Mouse (Mus musculus): ENCODE data around the gene Nup107. TPM values are rescaled to one million over a fixed set of nuclear protein-coding genes. Genes with fewer than 3 reads are reported as not detected.

Gene Nup107
- total and polyA plus RNA-seq, 3 experiments: 1.9 to 14.7 (median 14.0) TPM

DNA sequence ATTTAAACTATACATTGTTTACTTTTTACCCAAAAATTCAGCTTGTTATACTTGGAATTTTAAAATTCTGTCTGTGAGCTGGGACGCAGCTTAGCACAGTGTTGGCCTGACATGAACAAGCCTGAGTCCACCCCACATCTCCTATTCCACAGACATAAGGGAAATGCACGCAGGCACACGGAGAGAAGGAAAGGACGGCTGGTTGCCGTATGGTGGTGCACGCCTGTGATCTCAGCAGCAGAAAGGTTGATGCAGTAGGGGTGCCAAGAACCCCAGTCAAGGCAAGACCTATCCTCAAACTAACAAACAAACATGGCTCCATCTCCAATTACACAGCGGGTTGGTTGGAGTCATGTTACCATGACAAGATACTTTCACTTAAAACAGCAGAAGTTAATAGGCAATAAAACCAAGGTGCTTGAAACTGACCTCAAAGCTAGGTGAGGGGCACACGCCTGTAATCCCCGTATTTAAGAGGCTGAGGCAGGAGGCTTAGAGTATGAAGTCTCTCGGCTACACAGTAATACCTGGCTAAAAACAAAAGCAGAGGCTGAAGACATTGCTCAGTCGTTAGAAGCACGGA lies 14.1 kb downstream of the Nup107 start:
- DNase-seq: no peak

DNA sequence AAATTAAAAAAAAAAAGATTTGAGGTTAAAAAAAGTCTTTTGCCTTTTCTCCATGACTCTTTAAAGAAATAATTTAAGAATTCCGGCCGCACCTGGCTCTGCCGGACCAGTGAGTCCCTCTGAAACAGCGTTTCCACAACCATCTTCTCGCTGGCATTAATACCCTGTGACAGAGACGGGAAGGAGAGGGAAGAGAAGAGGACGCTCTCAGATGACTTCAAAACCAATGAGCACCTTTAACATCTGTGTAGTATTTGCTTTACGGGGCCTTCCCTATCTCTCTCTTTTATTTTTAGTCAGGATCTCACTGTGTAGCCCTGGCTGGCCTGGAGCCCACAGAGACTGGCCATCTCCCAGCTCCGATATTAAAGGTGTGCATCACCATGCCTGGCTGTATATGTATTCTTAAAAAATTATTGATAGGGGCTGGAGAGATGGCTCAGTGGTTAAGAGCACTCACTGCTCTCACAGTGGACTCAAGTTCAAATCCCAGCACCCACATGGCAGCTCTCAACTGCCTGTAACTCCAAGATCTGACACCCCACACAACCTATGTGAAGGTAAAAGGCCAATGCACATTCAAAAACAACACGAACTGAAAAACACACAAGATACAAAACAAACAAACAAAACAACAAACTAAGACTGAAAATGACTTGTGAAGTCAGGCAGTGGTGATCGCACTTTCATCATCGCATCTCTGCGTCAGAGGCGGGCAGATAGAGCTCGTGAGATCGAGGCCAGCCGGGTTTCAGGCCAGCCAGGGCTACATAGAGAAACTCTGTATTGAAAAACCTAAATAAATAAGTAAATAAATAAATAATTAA lies 14.8 kb downstream of the Nup107 start:
- DNase-seq: no peak

GRCm38 (mm10) chr10:117777103-117777470 lies 15.4 kb downstream of the Nup107 start:
- DNase-seq: no peak

- no peak for DNase-seq
Measured at GRCm38 (mm10) chr10:117776281-117777102, 16.0 kb downstream of the Nup107 start.

- no peak for DNase-seq
Measured at GRCm38 (mm10) chr10:117775401-117776144, 16.9 kb downstream of the Nup107 start.

GRCm38 (mm10) chr10:117774817-117775120 lies 17.7 kb downstream of the Nup107 start:
- no peak for DNase-seq

DNA sequence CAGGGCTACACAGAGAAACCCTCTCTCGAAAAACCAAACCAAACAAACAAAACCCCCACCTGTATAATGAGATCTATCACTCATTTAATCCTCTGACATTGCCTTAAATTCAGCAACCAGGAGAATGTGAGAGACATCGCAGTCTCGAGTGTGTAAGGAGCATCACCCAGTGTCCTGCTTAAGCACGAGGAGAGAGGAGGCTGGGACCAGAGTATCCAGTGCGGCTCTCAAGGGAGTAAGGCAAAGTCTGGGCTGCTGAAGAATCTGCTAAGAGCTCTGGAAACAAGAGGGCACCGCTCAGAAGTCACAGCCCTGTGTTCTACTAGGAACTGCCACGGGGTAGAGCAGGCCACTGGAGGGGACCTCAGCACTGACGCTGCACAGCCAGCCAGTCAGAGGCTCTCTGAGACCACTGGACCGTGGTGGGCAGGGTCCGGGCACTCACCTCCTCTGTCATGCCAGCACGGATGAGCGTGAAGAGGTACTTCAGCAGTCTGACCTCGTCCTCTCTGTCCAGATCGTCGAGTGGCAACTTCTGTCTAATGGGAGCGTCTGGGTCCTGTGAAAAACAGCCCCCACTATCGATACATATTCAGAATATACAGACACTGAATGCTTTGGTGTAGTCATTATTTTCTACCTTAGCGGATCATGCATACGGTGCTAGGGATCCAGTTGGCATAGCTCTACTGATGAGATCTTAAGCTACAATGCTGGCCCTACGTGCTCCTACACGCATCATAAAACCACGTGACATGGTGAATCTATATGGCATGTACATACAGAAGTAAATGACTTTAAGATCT lies 18.3 kb downstream of the Nup107 start:
- DNase-seq: no peak

DNA sequence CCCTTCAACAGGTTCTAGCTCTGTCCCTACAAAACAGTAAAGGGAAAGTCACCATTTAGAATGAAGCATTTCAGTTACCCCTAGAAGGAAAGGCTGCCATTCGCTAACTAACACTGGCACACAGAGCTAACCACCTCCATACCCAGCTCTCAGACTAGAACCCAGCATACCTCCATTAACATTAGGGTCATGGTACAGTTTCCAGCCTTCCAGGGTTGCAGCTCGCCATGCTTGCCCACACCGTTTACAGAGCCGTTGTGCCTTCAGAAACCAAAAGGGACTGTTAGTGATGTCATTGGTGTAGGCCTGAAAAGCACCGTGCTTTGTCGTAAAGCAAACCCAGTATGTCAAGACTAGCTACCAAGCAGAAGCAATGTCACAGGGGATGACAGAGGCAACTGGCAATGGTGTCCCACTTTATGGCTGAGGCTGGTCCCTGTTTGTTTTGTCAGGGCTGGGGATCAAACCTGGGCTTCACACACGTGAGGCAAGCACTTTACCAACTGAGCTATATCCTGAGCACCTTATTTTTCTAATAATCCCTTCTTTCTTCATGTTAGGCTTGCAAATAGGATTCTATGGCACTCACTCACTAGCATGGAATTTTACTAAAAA lies 19.3 kb downstream of the Nup107 start:
- no peak for DNase-seq

DNA sequence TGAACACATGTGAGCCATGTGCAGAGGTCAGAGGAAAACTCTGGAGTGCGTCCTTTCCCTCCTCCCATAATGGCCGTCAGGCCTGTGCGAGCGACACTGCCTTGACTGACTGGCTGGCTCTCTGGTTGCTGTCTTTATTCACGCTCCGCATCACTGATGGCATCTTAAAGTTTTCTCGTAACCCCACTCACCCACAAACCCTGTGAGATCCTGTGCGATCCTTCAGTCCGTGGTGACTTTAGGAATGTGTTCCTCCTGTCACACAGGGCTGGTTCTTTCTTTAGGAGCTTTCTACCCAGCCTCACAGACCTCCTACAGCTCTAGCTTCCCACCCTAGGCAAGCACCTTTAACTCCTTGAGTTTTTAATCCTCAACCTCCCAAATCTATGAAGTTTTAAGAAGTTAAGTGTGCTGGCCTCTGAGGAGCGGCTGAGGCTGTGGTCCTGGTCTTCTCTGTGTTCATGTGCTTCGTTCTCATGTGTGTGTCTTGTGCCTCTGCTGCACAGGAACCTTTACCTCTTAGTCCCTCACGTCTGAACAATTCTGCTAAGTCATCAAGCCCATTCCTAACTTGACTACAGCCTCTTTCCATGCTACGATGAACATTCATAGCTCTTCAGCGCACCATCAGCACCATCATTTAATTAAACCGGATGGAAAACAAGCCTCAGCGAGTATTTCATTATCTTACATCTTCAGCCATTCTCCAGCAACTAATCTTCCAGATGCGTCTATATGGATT lies 20.0 kb downstream of the Nup107 start:
- no peak for DNase-seq

GRCm38 (mm10) chr10:117771131-117771510 lies 21.4 kb downstream of the Nup107 start:
- no peak for DNase-seq

DNA sequence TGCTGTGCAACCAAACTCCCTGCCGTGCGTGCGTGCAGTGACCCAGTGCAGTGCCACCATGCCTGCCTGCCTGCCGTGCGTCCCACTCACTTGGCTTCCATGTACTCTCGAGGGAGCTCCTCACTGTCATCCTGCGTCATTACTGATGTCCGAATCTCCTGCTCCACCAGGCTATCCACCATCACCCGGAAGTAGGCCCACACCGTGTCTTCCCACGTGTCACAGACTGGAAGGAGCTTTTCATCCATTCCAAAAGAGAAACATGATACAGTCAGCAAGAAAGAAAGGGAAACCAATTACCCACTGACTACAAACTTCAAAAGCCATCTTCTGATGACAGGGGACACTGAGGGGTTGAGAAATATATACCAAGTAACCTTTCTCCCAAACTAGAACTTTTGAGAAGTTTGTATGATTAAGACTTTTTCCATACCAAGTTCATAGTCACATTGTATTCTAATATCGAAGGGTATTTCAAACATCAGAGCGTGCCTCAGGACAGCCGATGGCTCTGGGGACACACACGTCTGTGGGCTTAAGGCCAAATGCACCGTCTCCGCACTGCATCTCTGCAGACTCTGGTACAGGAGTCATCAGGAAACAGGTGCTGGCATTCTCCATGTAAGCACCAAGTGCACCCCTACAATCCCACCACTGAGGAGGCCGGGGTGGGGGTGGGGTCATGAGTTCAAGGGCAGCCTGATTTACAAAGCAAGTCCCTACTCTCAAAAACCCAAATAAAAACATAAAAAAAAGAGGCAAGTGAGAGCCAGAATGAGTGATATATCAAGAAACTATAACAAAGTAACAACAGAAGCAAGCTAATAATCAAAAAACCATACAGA lies 22.0 kb downstream of the Nup107 start:
- DNase-seq: no peak

GRCm38 (mm10) chr10:117769541-117770285 lies 22.8 kb downstream of the Nup107 start:
- DNase-seq: no peak

DNA sequence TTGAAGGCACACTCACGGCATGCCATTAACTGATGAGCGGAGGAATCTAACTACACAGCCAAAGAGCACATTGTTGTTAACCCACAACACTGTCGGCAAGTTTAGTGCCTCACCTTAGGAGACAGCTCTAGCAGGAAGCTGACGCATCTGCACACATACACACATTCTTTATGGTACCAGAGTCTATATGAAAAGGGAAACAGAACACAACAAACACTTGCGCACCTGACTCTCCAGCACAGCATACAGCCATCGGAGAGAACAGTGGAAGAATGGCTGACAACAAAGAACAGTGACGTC lies 24.4 kb downstream of the Nup107 start:
- no peak for DNase-seq

GRCm38 (mm10) chr10:117767286-117768140 lies 25.0 kb downstream of the Nup107 start:
- DNase-seq: no peak

DNA sequence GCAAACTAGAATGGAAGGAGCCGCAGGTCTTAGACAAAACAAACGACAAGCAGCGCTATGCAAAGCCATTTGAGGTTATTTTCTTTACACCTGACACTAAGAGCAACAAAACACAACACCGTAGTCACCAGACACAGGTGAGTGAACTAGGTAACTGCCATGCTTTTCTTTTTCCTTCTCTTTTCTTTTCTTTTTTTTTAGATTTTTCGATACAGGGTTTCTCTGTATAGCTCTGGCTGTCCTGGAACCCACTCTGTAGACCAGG lies 25.7 kb downstream of the Nup107 start:
- DNase-seq: no peak

DNA sequence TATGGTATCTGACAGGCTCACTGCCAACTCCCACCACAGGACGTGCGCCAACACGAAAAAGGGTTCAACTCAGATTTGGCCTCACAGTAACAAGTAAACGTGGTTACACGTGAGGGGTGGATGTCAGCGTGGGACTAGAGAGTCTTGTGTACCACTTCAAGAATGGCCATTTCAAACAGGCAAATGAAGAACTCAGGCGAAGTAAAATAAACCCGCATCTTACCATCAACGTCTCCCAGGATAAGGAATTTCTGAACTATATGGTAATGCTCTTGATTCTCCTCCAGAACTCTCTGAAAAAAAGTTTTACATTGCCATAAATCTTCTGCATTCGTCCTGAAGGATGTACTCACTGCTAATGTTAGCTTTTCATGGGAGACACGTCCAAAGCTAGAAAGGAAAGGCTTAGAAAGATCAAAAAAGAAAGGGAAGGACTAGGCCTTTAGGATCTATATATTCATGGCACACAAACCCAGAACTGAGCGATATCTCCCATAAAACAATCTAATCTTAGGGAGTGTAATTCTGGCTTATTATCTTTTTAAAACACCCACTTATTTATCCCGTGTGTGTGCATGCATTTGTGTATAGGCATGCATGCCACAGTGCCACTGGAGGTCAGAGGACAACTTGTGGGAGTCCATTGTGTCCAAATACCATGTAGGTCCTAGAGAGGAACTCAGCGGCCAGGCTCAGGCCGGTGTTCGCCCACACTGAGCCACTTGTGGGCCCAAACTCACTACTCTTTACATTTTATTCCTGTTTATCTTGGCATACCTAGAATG lies 26.2 kb downstream of the Nup107 start:
- DNase-seq: no peak

Measured in adrenal gland, adult 2 months (tissue).